Mouse (Mus musculus): ENCODE data around the gene Lypd6b.

GRCm38 (mm10) chr2:49926186-49926585 lies 138.7 kb downstream of the Lypd6b start:
- TF ChIP-seq POU5F1 (IDR thresholded peaks at IDR 0.05; ENCODE audit: borderline replicate concordance, low read length) (no peak), CTCF (conservative IDR thresholded peaks at IDR 0.05; ENCODE audit: low read length) (no peak), NANOG (IDR thresholded peaks at IDR 0.05; ENCODE audit: borderline replicate concordance, low read length) (no peak)
